Mouse (Mus musculus) olfactory bulb, adult 2 months (tissue): ENCODE measurements around the gene Ccdc116.

Experiments used
- CTCF ChIP-seq: fragments of 200-500 bp; IDR thresholded peaks from 2 replicates; pipeline ENCODE4 v1.5.1; 2012; ENCODE audit warnings: low read depth, mild to moderate bottlenecking, low read length, moderate library complexity; ENCODE audit not compliant: insufficient read depth
- POLR2A ChIP-seq: fragments of 200-500 bp; IDR thresholded peaks from 2 replicates; pipeline ENCODE4 v1.6.1; 2012; ENCODE audit warnings: mild to moderate bottlenecking, low read depth, low read length, moderate library complexity; ENCODE audit not compliant: insufficient read depth

DNA sequence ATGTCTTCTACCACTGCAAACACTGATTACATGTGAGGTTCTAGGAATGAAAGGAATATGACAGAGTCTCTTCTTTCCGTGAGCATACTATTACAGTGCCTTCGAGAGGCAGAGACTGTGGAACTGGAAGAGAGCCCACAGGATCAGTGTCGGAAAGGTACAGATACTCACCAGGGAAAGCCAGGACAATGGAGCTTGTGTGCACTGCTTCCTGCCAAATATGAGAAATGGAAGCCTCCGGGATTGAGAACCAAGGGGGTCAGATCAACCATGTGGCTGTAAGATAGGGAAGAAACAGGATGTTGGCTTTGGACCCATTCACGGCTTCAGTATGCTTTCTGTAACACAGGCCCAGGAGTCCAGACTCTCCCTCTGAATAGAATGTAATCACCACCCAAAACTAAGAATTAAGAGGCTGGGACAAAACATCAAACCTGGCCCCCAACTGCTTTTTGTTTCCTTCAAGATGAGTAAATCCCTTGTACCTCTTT lies 29.7 kb downstream of the Ccdc116 start:
- TF ChIP-seq CTCF (no peak), POLR2A (no peak)
